Mouse (Mus musculus): ENCODE data around the gene Cox10.
"Not testable (repeated sequence)": the region's sequence is repeated elsewhere in the genome, so short reads cannot be mapped to it uniquely, and the experiment has no call there.

The Cox10 gene

DNA sequence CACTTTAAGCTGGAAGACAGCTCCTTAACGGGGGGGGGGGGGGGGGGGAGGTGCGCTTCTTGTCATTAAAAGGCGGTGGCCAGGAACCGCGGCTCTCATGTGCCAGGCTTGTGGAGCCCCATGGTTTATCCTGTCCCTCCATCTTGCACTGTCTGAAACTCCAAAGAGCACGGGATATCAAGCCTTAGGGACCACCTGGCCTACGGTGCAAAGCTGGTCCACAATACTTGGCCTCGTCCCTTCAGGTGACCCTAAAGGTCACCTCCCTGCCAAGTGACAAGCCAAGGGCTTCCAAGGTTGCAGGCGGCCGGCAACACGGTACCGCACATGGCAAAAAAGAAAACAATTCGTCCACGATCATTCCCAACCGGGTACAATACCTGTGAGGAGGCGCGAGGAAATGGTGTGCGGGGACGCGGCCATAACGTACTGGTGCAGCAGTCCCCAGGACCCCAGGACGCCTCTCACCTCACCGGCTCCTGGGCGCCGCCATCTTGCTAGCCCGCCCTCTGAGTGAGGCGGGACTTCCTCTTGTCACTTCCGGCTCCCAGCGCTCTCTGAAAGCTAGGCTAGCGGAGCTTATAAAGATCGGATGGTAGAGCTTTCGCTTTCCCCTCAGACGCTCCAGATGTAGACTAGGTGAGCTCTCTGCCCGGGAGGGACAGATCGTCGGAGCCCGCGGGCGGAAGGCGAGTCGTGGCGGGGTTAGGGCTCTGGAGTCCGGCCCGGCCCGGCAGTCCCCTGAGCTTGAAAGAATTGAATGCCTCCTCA lies at the start of gene Cox10:
TSS of gene Cox10 (minus strand) at position 513 of the 771 bp plus-strand sequence.
- peak; percentile 67 for DNase-seq (ENCODE audit: low spot score)

DNA sequence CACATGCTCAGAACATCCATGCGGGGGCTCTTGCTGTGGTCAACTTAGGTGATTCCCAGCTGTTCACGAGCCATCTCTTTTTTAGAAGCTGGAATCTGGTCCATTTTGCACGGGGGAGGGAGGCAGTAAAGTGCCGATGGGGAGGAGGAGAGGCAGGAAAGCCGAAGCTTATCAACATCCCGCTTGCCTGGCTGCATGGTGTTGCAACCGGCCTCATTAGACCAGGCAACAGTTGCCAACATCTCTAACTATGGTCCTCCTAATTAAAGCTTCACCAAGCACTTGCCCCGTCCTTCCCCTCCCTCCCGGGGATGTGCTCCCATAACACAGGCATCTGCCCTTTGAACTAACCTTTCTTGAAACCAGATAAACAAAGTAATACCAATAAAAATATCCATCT lies 48.7 kb upstream of the Cox10 start:
- DNase-seq (ENCODE audit: low spot score): peak; percentile 6

DNA sequence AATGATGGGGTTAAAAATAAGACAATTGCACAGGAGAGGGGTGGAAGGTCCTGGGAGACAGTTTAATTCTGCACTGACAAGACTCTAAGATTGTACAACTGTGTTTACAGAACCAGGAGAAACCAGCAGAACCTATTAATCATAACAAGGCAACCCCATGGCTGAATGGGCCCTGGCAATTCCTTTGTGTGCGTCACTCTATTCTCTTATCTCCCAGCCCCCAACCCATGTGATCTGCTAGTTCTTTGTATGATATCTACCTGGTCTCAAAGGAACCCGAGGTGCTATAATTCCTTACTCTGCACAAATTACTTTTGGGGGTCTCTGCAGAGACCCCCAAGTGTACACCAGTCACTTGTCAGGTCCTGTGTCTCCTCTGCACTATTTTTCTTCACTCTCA lies 46.2 kb upstream of the Cox10 start:
- no peak for DNase-seq (ENCODE audit: low spot score)

DNA sequence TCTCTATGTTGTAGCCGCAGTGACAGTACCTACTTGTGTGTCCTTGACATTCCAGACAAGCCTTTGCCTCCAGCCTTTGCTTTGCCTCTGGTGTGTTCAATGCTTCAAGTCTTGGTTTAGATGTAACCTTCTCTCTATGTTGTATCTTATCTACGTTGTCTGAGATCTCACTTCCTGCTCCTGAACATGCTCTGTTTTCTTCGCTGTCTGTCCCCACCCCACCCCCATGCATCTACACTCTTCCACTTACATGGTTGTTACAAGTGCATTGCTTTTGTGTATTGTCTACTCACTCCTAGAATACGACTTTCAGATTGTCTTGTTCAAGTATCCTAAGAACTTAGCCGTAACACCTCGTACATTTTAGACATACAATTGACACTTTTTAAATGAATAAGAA lies 43.9 kb upstream of the Cox10 start:
- not testable (repeated sequence) for DNase-seq (ENCODE audit: low spot score)

DNA sequence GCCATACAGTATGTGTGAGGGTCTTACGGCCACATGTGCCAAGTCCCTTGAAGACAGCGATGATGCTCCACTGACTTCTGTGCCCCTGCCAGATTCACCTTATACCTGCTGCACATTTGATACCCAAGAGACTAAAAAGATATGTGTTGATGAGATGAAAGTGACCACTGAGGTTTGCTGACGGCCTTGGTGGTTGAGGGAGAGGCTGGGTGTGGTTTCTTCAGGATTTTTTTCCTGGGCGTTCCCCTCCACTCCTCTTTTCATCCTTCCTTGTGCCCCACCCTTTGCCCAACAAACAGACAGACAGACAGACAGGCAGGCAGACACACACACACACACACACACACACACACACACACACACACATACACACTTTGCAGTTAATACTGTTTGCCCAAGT lies 37.4 kb upstream of the Cox10 start:
- no peak for DNase-seq (ENCODE audit: low spot score)

DNA sequence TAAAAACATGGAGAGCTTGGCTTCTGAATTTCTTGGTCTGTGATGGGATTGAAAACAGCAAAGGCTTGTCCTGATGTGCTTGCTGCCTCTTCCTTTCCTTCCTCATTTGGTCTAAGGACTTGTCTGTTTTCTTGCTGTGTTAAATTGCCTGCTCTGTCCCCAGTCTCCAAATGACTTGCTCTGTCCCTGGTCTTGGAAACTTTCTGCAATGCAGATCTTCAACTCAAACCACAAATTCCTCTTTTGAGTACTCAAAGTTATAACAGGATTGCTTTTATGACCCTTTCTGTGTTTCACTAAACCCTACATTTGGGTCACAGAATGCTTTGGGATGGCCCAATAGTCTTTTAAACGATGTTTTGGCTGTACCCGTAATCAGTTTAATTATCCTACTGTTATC lies 36.6 kb upstream of the Cox10 start:
- no peak for DNase-seq (ENCODE audit: low spot score)

DNA sequence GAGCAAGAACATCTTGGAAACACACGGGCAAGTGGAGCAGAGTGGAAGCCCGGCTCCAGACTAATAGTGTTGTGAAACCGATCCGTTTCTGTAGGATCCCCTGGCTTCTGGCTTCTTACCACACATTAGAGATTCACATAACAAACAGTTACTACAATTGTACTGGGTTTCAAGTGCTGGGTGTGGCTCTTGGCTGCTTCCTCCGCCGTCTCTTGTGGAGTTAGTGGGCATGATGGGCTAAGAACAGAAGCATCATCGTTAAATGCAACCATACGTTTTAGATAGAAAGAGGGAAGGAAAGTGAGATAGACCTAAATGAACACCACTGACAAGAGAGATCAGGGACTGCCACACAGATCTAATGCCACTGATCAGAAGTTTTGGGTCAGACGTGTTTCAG lies 35.8 kb upstream of the Cox10 start:
- DNase-seq (ENCODE audit: low spot score): no peak

DNA sequence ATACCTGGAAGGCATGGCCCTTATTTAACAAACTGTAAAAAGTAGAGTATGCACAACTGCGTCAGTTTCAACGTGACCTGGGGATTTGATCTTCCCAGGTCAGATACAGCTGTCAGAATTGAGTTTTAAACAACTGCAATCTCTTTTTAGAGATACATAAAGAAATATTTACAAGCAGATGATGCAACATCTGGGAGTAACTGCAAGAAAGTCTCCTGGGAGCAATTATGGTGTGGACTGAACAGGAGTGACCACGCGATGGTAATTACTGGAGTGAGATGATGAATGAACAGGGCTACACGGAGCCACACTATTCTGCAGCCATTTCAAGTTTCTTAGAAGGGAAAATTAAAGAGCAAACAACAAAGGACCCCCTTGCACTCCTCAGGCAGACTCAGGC lies 20.8 kb upstream of the Cox10 start:
- DNase-seq (ENCODE audit: low spot score): no peak

DNA sequence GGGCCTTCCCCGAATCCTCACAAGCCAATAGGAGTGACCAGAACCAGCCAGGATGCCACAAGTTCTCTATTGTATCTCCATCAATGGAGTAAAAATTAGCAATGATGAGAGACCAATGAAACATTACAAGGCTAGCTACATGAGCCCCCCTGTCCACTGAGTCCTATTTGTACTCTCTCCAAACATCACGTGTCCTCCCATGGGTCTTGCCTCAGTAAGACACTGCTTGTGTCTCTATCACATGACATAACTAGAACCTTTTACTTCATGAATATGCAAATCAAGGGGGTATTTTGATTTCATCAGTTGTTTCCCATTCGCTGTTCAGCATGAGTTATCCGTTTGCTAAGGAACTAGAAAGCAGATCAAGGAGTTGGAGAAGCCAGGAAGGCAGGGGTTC lies 13.8 kb upstream of the Cox10 start:
- no peak for DNase-seq (ENCODE audit: low spot score)

DNA sequence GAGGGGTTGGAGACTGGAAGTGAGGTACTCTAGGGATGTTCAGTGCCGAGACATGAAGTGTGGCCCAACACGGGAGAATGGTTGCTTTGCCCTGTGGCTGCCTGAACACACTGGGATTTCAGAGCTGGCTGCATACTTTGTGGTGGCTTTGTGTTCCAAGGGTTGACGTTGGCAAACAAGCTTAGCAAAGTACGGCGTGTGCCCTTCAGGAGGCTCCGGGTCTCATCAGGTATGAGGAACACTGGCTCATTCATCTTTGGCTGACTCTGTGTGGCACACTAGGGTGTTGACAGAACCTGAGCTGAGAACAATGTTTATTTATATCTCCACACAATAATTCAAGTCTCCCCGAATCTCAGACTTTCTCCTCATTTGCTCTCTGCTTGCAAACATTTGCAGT lies 11.9 kb upstream of the Cox10 start:
- DNase-seq (ENCODE audit: low spot score): no peak

DNA sequence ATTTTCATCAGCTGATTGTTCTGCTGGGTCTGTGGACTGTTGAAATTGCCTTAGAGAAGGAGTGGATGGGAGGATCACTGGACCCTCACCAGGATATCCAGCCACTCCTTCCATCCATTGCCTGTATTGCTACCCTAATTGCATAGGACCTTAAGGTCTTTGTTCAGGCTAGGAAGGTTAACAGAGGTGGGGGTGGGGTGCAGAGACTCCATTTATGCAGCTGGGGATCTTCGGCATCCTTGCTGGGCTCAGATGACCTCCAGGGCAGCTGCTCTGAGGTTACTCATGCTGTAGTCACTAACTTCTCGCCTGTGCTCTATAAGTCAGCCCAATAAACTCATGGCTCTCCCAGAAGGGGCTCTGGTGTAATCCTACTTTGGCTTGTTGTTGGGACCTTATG lies 10.4 kb upstream of the Cox10 start:
- no peak for DNase-seq (ENCODE audit: low spot score)

DNA sequence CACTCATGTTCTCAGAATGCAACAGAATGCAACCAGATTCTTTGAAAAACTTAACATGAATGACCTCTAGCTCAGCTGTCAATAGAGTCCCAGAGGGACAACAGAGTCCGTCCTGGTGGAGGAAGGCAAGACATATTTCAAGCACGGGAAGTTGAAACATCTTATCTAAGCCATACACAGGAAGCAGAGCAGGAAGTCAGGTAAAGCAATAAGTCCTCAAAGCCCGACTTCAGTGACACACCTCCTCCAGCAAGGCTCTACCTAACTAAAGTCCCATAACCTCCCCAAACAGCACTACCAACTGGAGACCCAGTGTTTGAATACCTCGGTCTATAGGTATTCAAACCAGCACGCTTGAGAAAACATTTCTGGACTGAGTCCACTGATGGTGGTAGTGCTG lies 6.6 kb upstream of the Cox10 start:
- DNase-seq (ENCODE audit: low spot score): no peak

DNA sequence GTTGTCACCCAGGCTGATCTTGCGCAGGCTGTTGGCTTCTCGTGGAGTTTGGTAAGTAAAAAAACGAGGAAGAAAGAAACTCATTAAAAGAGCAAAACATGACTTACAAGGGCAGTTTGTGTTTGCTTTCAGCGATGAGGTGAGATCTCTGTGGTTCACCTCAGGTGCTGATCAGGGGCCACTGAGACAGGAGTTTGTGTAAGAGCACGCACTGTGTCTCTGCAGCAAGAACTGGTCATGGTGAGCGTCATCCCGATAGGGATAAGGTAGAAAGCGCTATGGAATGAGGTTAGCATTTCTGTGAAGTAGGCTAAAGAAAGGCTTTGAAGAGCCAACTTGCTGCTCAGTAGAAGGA lies 436 bp upstream of the Cox10 start:
- DNase-seq (ENCODE audit: low spot score): no peak

DNA sequence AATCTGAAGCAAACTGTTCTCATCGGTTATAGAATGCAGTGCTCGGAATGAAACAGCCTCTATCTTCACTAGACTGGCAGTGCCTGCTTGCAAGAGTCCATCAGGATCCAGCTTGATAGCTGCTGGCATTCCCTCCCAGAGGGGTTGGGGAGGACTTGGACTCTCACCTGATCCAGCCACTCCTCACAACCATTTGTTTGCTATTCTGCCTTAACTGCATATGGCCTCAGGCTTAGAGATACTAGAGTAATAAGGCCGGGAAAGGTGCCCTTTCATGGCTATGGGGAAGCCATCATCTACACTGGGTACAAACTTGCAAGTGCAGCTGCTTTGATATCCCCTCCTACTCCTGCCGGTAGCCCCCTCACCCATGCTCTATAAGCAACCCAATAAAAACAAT lies 3.1 kb downstream of the Cox10 start:
- no peak for DNase-seq (ENCODE audit: low spot score)

DNA sequence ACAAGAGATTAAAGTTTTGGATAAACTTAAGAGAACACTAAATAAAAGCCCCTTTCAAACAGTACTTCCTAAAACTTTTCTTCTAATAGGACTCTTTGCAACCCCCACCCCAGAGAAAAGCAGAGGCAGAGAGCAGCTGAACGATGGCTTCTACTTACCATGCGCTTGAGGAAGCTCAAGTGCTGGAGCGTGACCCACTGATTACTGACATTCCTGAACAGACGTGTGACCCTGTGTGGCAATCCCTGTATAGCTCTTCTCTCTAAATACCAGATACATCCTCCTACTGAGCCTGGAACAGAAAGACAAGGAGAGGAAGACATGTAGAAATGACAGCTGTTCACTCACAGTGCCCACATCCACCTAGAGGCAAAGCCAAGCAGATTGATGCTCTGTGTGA lies 5.9 kb downstream of the Cox10 start:
- no peak for DNase-seq (ENCODE audit: low spot score)

DNA sequence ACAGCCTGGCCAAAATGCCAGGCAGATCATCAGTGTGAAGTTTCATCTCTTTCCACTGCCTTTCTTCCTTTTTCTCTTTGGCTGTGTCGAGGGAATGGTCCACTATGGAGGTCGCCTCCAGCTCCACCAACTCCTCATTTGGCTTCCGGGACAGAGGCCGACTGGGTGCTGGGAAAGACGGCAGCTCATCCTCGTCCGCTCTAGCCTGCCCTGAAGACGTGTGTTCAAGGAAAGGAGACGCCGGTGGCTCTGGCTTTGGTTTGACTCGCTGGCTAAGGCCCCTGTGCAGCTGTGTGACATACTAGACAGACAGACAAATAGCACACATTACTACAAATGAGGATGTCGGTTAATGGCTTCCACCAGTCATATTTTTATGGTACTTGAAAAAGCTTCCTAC lies 7.7 kb downstream of the Cox10 start:
- DNase-seq (ENCODE audit: low spot score): no peak

DNA sequence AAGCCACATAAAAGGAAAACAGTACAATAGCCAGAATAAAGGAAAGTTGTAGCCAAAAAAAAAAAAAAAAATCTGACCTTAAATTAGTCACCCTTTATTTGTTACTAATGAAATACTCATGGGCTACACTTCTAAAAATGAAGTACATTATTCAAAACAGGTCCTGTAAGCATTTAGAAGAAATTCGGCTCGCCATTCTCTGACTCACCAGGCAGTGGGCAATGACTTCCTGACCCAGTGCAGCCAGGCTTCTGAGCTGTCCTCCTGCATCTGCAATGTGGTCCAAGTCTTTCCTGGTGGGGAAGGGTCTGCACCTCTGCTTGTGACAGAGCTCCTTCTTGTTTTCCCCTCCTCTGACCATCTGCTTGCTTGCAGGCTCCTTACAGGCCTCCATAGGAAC lies 13.3 kb downstream of the Cox10 start:
- no peak for DNase-seq (ENCODE audit: low spot score)

DNA sequence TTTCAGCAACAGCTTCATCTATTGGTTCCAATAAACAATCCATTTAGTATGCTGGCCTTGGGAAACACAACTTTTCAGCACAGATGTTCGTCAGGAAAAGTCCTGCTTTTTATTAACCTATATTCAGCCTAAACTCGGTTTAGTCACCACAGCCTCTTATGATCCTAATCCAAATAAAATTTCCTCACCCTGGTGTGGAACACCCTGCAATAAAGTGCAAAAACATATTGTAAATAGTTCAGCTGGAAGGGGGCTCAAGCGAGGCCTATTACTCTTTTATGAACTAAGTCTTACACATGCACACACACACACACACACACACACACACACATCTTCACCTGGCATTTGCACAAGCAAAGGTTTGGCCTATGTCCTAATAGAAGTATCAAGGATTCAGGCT lies 16.1 kb downstream of the Cox10 start:
- DNase-seq (ENCODE audit: low spot score): no peak

DNA sequence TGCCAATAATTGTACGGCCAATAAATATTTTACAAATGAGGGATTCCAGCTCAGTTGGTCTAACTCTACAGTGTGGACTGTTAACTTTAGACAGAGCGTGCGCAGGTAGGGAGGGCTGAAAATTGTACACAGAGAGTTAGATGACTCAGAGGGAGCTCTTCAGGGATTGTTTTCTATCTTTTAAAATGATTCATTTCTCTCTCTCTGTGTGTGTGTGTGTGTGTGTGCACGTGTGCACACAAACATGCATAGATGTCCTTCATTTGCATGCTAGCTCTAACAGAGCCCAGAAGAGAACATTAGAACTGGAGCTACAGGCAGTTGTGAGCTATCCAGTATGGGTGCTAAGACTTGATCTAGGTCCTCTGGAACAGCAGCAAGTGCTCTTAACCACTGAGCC lies 17.0 kb downstream of the Cox10 start:
- DNase-seq (ENCODE audit: low spot score): no peak

DNA sequence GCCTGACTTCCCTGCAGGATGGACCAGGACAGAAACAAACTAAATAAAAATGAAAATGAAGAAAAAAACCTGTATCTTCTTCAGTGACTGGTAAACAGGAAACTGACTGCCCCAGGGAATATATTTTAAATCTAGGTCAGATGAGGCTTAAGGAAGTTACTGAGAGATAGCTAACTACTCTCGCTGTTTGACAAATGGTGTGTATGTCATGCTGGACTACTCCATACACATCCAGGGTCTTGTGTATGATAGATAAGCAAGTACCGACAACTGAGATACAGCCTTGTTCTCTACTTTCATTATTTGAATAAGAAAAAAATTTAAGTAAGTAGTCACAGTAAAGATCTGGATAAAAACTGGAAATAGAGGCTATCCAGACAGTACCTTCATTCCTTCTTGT lies 20.0 kb downstream of the Cox10 start:
- no peak for DNase-seq (ENCODE audit: low spot score)

DNA sequence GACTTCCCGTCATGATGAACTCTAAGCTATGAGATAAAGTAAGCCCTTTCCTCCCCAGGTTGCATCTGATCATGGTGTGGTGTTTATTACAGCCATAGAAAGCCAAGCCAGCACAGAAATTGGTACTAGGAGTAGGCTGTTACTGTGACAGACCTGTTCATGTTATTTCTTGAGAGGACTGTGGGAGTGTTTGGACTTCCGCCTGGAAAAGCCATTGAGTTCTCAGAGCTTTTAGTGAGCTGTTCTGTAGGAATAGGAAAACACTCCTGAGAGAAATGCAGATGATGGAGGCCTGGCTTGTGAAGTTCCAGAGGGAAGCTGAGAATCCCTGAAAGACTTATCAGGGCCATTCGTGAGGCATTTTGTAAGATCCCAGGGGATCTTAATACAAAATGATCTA lies 20.8 kb downstream of the Cox10 start:
- DNase-seq (ENCODE audit: low spot score): no peak

DNA sequence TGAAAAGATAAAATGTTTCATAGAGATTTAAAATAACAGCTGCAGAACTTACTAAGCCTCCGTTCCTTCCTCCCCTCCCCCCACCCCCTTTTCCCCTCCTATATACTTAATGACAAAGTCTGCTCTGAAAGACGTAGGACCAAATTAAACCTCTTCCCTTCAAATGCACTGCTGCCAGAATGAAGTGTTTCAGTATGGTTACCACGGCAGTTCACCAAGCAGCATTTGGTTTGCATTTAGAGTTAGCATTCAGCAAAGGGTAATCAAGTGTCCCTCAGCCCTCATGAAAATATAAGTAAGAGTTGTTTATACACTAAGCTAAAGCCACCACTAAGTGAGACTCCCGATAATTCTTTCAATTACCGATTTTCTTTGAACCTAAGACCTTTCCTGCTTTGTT lies 25.9 kb downstream of the Cox10 start:
- no peak for DNase-seq (ENCODE audit: low spot score)

DNA sequence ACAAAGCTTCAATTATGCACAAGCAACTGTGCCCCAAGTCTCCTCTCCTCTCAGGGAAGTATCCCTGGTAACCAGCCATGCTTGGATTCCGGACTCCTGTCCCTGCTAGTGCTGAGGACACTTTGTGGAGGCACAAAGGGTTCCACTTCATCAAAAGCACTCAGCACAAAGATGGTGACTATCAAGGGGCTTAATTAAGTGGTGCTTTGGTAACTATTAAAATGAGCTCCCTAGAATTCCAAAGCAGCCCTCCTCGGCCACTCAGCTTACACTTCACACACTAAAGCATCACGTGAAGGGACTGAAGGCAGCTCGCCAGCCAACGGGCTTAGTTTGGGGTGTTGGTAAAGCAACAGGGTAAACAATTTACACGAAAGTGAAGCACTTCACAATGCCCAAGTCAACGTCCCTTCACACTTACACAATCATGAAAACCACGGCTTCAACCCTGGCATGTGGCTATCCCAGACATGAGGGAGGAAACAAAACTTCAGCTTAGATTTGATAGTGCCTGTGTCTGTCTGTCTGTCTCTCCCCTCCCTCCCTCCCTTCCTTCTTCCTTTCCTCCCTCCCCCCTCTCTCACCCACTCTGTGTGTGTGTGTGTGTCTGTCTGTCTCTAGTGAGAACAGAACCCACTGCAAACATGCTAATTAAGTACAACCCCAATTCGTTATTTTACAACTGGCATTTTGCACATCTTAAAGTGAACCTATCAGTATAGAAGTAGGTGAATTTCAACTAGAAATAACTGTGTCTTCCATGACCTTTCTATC lies 27.9 kb downstream of the Cox10 start:
- no peak for DNase-seq (ENCODE audit: low spot score)

DNA sequence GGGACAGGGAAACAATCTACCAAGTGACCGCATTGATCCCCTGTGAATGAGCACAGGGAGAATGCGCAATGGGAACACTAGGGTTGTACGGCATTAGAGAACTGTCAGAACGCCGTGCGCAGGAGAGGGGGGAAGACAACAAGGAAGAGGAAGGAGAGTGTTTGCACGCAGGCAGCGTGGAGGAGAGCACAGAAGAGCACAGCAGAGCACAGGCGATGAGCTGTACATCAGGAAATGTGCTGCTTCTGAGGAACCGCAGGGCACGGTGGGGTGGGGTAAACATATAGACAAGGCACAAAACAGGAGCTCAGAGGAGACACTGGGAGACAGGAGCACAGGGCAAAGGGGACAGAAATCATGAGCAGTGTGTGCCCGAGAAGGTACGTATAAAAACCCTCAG lies 31.8 kb downstream of the Cox10 start:
- no peak for DNase-seq (ENCODE audit: low spot score)
